Mouse (Mus musculus) heart, postnatal 0 days (tissue): ENCODE results near the gene Gpr107.

Source experiments
- CTCF ChIP-seq: IDR thresholded peaks from 2 replicates; pipeline ENCODE4 v1.5.1; 2016; ENCODE audit warnings: antibody characterized with exemption, control low read depth, low read depth
- EP300 ChIP-seq: IDR thresholded peaks from 2 replicates; pipeline ENCODE4 v1.6.1; 2016; ENCODE audit warnings: antibody characterized with exemption, low read depth

DNA sequence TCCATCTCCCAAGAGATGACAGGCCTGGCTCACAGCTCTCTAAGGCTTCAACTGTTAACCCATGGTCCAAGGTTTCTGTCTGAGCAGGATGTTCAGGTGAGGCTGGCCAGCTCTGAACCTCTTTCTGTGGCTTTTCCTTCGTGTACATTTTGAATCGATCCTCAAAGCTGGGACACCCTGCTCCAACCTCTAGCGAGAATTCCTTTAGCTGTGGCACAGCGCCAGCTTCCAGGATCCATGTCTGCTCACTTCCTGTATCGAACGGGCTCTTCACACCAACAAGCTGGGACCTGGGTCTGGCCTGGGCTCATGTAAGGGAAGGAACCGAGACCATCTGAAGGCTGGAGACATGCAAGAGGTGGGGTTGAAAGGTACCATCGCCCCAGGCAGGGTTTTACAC is 92.1 kb downstream of the Gpr107 start:
- no peak for TF ChIP-seq CTCF
- TF ChIP-seq EP300: no peak
